Mouse (Mus musculus): Measurements from ENCODE around the gene Flywch2.
A peak's percentile ranks its signal among the peaks of the same experiment; 100 is the strongest.

The Flywch2 gene

DNA sequence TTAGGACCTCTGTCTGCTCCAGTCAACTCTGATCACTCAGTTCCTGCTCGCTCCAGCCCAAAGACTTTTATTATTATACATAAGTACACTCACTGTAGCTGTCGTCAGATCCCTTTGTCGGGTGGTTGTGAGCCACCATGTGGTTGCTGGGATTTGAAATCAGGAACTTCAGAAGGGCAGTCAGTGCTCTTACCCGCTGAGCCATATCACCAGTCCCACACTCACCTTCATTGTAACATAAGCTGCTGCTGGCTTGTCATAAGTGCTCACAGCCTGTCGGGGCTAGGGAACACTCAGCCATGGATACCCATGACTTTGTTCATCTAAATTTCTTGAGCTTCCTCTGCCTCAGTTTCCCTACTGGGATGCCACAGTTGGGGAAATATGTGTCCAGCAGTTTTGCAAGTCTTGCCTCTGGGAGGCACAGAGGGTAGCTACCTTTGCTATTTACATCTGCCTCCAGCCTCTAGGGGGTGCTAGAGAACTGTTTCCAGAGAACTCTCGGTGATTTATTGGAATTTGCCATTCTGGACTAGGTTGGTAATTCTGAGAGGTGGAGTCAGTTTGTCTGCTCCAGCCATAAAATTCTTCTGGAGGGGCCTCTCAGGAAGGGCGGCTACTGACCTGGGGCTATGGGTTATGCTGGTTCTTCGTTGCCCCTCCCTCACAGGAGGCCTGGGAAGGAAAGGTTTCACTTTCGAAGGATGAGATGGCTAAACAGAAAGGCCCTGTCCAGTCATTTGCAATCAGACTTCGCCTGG is 37.1 kb downstream of the Flywch2 start:
- peak; percentile 84 for DNase-seq (ENCODE audit: low read depth)

DNA sequence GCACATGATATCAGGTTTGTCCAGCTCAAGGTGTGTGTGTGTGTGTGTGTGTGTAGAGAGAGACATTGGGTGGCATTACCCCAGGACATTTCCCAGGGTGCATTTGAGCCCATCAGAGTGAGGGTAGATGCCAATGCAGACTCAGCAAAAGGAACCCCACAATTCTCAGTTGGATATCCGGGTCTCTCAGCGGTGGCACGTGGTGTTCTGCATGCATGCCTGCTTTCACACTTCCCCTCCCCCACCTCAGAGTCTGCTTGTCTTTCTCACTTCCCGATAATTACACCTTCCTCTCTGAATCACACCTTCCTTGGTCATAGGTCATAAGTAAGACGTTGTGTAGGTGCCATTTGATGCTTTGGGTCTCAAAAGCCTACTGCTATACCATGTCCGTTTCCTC is 37.9 kb downstream of the Flywch2 start:
- no peak for DNase-seq (ENCODE audit: low read depth)

DNA sequence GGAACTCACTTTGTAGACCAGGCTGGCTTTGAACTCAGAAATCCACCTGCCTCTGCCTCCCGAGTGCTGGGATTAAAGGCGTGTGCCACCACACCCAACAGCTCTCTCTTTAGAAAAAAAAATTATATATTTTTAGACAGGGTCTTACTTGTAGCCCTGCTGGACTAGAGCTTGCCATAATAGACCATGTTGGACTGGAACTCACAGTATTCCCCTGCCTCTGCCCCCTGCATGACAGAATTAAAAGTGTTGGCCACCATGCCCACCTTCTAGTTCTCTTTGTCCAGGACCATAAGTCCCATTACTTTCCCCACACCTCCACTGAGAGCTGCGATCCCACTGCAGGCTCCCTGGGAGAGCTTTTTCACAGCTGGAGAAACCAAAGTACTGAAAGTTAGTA is 38.4 kb downstream of the Flywch2 start:
- DNase-seq (ENCODE audit: low read depth), result no peak

DNA sequence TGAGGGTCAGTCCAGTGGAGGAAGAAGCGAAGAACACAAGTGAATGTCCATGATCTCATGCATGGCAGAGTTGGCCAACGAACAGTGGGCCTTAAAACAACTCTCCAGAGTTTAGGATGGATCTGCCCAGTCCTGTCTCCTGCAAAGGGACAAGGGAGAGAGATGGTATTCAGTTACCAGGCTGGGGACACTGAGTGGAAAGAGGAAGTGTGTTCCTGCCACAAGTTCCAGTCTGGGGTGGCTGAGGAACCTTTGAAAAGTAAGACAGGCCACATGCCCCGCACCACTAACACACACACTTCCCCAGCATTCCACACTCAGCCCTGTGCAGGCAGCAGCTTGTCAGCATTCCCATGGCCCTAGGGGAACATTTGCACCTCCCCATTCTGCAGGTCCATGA is 39.1 kb downstream of the Flywch2 start:
- DNase-seq (ENCODE audit: low read depth), result no peak

DNA sequence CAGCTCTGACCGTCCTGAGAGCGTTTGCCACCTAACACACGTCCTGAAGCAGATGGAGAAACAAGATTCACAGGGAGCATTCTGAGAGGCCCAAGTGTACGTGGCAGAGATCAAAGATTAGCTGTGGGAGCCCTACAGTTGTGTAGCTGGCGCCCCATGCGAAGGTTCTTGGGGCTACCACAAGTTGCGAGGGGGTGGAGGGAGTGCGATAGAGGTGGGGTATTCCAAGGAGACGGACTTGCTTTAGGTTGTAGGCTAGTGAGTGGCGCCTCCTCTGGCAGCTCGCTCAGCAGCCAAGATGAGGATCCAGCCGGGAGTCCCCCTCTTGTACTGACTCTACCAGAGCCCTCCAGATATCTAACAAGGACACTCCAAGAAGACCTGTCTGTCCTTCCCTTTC is 39.6 kb downstream of the Flywch2 start:
- no peak for DNase-seq (ENCODE audit: low read depth)

DNA sequence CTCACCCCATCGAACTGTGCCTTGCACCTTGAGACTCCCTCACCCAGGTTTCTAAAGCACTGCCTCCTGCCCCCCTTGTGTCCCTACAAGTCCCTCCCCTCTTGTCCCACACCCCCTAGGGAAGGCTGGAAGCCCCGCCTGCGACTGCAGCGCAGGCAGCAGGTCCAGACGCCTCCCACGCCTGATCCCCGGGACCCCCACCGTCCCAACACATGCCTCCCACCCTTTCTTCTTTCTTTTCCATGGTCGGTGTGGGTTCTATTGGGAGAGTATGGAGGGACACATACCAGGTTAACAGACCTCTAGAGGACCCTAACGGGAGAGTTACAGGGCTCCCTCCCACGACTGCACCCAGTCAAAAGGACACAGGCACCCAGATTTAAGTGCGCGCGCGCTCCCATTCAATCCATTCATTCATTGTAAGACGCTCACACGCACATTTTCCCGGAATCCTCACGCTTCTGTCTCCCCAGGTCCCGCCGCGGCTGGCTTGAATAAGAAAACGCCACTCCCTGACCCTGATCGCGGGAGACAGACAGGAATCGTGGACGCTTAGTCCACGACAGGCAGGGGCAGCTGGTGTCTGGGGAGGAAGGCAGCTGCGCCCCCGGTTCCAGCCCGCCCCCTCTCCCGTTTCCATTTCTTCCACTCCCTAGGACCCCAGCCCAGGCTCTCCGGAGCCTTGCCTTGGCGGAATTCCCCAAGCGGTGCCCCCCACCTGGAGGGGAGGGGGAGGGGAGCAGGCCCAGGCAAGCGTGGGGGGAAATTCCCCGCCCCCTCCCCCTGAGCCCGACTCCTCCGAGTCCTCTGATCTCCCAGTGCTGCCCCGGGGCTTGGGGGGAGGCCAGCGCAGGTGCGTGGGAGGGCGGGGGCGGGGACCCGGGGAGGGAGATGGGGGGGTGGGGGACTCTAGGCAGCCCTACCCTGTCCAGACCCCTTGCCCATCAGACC is 40.3 kb downstream of the Flywch2 start, which contains the start of gene Kremen2:
TSS of gene Kremen2 (minus strand) at position 533 of the 951 bp plus-strand sequence.
- DNase-seq (ENCODE audit: low read depth), result no peak

DNA sequence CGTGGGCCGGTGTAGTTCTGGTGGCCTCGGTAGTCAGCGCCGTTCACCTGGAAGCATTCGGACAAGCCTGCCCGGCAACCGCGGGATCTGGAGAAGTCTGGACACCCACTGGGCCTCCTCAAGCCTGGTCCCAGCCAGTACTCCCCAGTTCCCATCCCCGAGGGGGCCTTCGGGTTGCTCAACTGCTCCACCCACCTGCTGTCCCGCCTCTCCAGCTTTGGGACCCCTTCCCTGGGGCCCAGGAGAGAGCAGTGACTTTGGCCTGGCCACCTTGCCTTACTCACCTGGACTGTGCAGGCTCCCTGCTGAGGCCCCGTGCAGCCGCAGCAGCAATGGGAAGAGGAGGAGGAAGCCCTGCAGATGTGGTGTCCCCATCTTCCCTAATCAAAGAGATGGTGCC is 41.2 kb downstream of the Flywch2 start:
- no peak for DNase-seq (ENCODE audit: low read depth)

DNA sequence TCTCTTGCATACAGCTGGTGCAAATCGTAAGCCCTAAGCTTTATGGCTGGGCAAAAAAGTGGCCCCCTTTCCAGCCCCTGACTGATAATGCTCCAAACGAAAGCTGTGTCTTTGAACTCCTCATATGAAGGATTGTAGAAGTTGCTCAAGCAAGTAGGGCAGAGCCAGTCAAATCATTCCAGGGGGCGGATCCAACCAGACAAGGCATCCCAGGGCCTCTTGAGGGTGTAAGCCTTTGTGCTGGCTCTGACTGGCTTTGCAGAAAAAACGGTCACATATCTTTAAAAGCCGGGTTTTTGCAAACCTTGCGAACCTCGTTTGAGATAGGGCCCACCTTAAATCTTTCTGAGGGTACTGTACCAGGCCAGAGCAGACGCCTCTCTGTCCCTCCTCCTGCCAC is 41.8 kb downstream of the Flywch2 start:
- DNase-seq (ENCODE audit: low read depth), result no peak

DNA sequence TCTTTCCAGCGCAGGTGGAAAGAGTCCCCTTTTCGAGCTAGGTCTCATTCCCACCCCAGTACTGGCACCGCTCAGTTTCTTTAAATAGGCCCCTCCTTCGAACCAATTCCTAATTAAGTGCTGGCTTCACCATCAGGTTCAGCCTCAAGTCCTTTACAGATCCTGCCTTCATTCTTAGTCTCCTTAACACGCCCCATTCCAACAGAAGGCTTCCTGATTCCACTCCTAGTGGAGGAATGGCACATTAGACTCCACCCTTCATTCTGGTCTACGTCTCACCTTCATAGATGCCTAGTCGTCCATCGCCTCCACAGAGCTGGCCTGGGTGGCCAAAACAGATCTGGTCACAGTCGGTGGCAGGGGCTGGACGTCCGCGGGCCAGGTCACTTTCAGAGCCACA is 42.9 kb downstream of the Flywch2 start:
- DNase-seq (ENCODE audit: low read depth), result no peak

DNA sequence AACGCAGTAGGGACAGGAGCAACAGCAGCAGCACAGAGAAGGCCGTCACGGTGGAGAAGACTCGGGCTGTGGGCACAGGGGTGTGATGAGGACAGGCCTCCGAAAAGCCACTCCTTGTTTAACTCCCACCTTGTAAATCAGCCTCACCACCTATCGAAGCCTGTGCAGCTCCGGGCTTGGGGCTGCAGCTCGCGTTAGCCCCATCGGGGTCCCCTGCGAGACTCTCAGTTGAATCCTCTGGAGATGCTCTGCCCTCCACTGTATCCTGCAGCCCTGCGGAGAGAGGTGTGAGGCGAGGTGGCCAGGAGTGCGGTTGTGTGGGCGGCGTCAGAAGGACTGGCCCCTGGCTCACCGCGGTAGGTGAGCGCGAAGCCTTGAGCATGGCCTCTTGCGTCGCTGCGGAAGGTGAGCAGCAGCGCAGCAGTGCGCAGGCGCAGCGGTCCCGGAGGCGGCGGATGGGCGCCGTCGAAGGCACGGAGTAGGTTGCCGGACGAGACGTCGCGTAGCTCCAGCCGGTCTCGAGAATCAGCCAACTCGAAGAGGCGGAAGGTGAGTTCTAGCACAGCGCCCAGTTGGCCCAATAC is 43.6 kb downstream of the Flywch2 start:
- DNase-seq (ENCODE audit: low read depth), result no peak

DNA sequence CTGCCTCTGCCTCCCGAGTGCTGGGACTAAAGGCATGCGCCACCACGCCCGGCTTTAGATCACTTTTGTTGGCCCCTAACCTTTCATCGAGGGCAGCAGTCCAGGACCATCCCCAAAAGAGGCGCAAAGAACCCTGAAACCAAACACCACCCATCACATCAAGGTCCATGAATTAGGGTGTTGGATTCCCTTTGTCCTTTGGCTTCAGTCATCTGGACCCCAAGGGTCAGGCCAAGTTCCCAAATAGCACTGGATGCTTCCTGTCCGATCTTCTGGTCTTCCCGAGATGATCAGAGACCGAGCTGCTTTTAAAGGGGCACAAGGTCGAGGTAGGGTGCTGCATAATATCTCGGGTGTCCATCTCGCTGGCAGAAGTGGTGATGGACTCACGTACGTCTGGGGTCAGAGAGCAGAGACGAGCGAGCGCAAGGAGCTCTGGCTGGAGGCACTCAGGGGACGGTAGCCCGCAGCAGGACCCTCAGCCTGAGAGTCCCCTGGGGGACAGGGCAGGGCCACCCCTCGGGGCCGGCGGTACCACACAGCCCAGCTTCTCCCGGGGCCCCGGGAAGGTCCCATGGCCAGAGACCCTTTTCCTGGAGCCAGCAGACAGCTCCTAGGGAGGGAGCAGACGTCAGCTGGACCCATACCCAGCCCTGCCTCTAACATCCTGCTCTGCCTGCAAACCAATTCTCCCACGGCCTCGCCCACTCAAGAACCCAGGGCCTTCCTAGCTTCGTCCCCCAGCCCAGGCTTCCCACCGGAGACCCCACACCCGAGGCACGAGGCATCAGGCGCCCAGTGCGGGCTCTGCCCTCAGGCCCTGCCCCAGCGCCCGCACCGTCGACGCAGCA is 44.3 kb downstream of the Flywch2 start:
- no peak for DNase-seq (ENCODE audit: low read depth)

DNA sequence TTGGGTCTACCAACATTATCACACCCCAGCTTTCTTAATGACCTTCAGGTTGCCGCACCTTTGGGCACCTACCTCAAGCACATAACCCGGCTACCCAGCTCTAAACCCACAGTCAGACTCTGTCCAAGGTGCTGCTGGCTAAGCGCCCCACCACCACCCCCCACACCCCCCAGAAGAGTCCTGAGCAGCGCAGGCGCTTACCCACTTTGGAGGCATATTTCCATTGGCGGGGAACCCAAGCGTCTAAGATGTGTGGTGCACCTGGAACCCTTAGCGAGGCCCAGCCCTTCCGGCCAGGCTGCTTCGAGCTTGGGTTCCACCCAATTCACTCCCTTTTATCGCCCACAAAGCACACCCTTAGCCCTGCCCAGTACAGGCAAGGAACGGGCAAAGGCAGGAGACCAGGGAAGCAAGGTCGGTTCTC is 45.3 kb downstream of the Flywch2 start, which contains the start of gene Paqr4:
TSS of gene Paqr4 (minus strand) at position 270 of the 424 bp plus-strand sequence.
- DNase-seq (ENCODE audit: low read depth), result no peak

DNA sequence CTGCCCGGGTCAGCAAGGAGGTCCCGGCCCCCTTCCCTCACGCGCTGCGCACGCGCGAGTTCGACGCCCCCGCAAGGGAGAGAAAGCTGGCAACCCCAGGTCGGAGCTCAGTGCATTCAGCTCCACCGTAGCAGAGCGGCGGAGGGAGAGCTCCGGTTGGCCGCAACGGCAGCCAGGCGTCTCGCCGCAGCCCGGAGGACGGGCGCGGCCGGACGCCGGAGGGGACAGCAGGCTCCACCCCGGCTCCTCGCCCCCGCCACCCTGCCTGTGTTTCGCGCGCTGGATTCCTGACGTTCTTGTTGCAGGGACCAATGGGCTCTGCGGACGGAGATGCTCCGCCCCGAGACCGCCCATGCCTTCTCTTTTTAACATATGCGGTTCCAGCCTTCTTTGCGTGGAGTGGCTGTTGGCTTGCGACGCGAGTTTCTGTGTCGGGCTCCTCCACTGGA is 45.7 kb downstream of the Flywch2 start:
- peak; percentile 74 for DNase-seq (ENCODE audit: low read depth)

DNA sequence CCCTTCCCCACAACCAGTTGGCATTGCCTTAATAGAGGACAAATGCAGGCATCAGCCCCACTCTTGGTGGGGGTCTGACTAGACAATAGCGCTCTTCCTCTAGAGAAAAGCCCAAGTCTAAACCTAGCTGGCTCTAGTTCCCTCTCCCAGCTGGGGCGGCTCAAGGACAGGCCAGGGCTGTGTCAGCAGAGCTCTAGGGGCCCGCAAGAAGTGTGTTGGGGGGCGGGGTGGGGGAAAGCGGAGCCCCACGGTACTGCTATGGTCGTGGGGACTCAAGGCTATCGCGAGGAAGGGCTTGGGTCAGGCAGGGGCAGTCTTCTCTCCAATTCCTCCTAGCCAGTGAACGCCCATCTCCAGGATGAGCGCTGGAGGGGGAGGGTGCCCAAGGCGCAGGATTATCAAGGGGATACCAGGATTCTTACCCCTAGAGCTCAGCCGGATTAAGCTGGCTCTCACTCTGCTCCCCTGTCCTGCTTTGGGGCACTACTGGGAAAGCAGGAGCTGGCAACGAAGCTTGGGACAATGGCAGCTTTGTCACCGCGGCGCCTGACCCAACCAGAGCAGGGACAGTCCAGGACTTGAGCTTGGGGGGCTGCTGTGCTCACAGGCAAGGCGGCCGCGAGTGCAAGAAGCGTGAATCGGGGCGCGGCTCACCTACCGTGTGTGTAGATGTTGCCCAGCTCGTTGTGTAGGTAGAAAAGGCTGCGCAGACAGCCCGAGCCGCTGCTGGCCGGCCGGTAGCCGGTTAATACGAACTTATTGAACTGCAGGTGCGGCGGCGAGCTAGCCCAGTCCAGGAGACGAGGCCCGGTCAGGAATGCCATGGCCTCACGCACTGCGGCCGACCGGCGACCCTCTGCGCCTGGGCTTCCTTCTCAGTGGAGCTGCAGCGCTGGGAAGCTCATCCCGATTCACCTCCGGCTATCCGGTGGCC is 46.4 kb downstream of the Flywch2 start:
- DNase-seq (ENCODE audit: low read depth), result no peak

DNA sequence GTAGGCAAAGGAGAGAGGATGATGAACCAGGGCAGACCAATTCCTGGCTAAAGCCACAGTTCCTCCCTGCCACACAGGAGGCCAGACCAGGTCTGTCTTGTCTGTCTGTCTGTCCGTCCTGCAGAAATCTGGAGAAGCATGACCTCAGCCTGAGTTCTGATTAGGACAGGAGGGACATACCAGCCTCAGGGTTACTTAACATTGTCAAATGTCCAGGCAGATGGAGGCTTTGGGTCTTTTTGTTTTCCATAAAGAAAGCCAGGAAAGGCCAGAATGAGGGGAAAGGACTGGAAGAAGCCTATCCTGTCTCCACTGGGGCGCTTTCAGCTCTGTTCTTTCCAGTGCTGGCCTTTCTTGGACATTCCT is 47.1 kb downstream of the Flywch2 start:
- no peak for DNase-seq (ENCODE audit: low read depth)

DNA sequence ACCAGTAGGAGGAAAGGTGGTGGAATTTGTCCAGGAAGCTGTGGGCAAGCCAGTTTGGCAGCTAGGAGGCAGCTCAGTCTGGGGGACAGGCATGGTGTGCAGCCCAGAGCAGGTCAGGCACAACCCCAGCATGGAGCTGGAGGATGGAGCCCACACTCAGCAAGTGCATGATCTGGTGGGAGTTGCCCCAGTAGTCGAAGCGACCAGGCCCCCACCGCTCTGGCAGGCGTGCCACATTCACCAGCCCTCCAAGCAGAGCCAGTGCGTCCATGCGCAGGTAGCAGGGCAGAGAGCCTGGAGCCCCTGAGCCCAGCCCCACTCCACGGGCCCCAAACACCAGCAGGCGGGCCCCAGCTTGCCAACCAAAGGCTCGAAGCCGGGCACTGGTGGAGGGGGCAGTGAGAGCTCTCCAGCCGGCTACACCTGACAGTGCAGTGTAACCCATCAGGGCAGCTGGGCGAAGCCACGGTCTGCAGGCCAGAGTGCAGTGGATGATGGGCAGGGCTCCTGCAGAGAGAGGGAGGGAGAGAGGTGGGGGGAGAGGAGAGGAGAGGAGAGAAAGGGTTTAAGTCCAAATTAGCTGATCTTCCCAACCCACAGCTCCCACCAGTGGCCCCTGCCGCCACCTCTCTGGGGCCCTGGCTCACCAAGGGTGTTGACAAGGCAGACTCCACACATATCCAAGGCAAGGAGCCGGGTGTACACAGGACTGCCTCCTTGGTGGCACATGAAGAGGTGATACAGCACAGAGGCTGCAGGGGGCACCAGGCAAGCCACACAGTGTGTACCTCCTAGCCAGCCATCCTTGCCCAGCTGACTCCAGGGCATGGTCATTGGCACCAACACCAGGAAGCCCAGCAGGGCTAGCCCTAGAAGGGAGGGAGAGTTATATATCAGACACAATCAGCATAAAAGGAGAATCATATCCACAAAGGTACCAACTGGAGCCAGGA is 48.1 kb downstream of the Flywch2 start:
- no peak for DNase-seq (ENCODE audit: low read depth)

DNA sequence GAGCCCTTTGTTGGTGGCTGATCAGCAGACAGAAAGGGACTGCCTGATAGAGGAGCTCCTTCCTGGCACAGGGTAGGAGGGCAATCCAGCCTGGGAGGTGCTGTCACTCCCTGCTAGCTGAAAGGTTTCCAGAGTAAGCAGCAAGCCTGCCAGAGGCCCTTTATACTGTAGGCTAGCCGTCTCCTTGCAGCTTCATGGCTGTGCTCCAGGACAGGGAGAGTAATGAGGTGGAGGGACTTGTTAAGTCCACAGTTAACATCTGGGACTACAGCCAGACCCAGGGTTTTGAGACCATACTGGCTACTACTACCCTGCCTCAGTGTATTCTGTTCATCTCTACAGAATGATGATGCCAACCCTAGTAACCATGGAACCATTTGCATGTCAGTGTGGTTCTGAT is 51.5 kb downstream of the Flywch2 start:
- no peak for DNase-seq (ENCODE audit: low read depth)

DNA sequence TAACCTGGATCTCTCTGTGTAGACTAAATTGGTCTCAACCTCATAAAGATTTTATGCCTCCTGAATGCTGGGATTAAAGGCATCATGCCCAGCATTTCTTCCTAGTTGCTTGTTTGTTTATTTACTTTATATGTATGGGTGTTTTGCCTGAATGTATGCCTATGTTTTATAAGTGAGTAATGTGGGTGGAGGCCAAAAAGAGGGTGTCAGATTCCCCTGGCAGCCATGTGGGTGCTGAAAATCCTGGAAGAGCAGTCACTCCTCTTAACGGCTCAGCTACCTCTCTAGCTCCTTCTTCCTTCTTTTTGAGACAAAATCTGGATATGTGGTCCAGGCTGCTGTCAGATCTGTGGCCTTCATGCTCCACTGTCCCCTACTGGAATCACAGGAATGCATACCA is 55.4 kb downstream of the Flywch2 start:
- no peak for DNase-seq (ENCODE audit: low read depth)

Data from c-Kit-positive CD71-negative TER-119-negative erythroid progenitor cells, embryonic 14.5 days (primary cell).